Mouse (Mus musculus) ES-Bruce4 (cell line): Measurements from ENCODE around the gene Pdhb. TPM values are rescaled to one million over a fixed set of nuclear protein-coding genes. Genes with fewer than 3 reads are reported as not detected.
A peak's percentile ranks its signal among the peaks of the same experiment; 100 is the strongest.

Experiments used
- H3K27ac ChIP-seq: 2 replicates; pipeline ENCODE4 v1.5.1; 2012; ENCODE audit warnings: low read length, inconsistent platforms; ENCODE audit not compliant: insufficient read depth
- H3K27me3 ChIP-seq: 2 replicates; pipeline ENCODE4 v1.6.1; 2012; ENCODE audit warnings: mild to moderate bottlenecking, low read length, inconsistent platforms; ENCODE audit not compliant: control insufficient read depth, poor library complexity, insufficient read depth, severe bottlenecking
- H3K36me3 ChIP-seq: 2 replicates; pipeline ENCODE4 v1.6.1; 2012; ENCODE audit warnings: inconsistent platforms, mild to moderate bottlenecking, low read length, moderate library complexity; ENCODE audit not compliant: control insufficient read depth, poor library complexity, insufficient read depth, severe bottlenecking
- H3K4me1 ChIP-seq: one replicate; pipeline ENCODE4 v1.8.1; 2011; ENCODE audit warnings: low read length; ENCODE audit not compliant: control insufficient read depth, insufficient read depth
- H3K4me3 ChIP-seq: 2 replicates; pipeline ENCODE4 v1.5.1; 2011; ENCODE audit warnings: low read depth, mild to moderate bottlenecking, low read length
- H3K9ac ChIP-seq: 2 replicates; pipeline ENCODE4 v1.6.1; 2012; ENCODE audit warnings: low read depth, mild to moderate bottlenecking, inconsistent platforms; ENCODE audit not compliant: poor library complexity, severe bottlenecking
- H3K9me3 ChIP-seq: replicated peaks from 2 replicates; pipeline ENCODE4 v1.6.1; 2012; ENCODE audit warnings: mild to moderate bottlenecking, low read length, inconsistent platforms; ENCODE audit not compliant: control insufficient read depth, poor library complexity, insufficient read depth, severe bottlenecking
- CTCF ChIP-seq: IDR thresholded peaks from one replicate; pipeline ENCODE4 v1.8.1; 2011; ENCODE audit warnings: low read depth, low read length
- EP300 ChIP-seq: IDR thresholded peaks from 2 replicates; pipeline ENCODE4 v1.6.1; 2011; ENCODE audit warnings: low read depth, low read length; ENCODE audit not compliant: insufficient read depth
- POLR2A ChIP-seq: IDR thresholded peaks from one replicate; pipeline ENCODE4 v1.8.1; 2011; ENCODE audit warnings: low read length; ENCODE audit not compliant: insufficient read depth
- polyA plus RNA-seq: library from polyadenylated mRNA; stranded (reverse); fragments of >200 nt; gene quantifications from 2 replicates; pipeline ENCODE4 v1.2.4, GENCODE M21; 2011; ENCODE audit warnings: low read depth; ENCODE audit not compliant: missing spikeins, insufficient read depth, insufficient read length

Gene Pdhb
- polyA plus RNA-seq = 167 and 168 TPM in 2 replicates

- H3K36me3 ChIP-seq = peaks cover 19% of the 10 kb centered on the region
- H3K9ac ChIP-seq = peak within 1 kb of the TSS; percentile 84
- peak within 1 kb of the TSS; percentile 57 for H3K27ac ChIP-seq
- no peaks in the 10 kb centered on the region for H3K27me3 ChIP-seq
- no peaks in the 10 kb centered on the region; the same call in 1 of the 2 replicates for H3K9me3 ChIP-seq
- H3K4me1 ChIP-seq = no peaks in the 10 kb centered on the region
- peak within 1 kb of the TSS; percentile 83 for H3K4me3 ChIP-seq
- TF ChIP-seq EP300 (peak; percentile 73; the same call in 1 of the 2 replicates), POLR2A (peak; percentile 58), CTCF (no peak)
Measured at GRCm38 (mm10) chr14:8172507-8173410, at the start of gene Pdhb. Gene Pdhb, minus strand, starts transcription at chr14:8173025.

- no peak overlapping the region for H3K27ac ChIP-seq
Measured at GRCm38 (mm10) chr14:8222561-8222960, 49.7 kb upstream of the Pdhb start.

GRCm38 (mm10) chr14:8220912-8221311 is 48.1 kb upstream of the Pdhb start:
- peaks cover 1% of the 10 kb centered on the region for H3K4me1 ChIP-seq
- no peak overlapping the region for H3K27ac ChIP-seq
- H3K36me3 ChIP-seq = peaks cover 21% of the 10 kb centered on the region
- H3K4me3 ChIP-seq = no peak overlapping the region
- no peak overlapping the region for H3K9ac ChIP-seq
- H3K9me3 ChIP-seq = no peaks in the 10 kb centered on the region
- no peaks in the 10 kb centered on the region for H3K27me3 ChIP-seq
- TF ChIP-seq CTCF (no peak), POLR2A (no peak), EP300 (no peak)

More at GRCm38 (mm10) chr14:8222561-8222960, 49.7 kb upstream of the Pdhb start:
- H3K9me3 ChIP-seq = no peaks in the 10 kb centered on the region
- peaks cover 21% of the 10 kb centered on the region for H3K36me3 ChIP-seq
- H3K9ac ChIP-seq = no peak overlapping the region
- TF ChIP-seq CTCF (no peak), EP300 (no peak), POLR2A (no peak)
- peaks cover 1% of the 10 kb centered on the region for H3K4me1 ChIP-seq
- no peaks in the 10 kb centered on the region for H3K27me3 ChIP-seq
- H3K4me3 ChIP-seq = no peak overlapping the region

GRCm38 (mm10) chr14:8220306-8220705 is 47.5 kb upstream of the Pdhb start:
- no peak overlapping the region for H3K4me3 ChIP-seq
- TF ChIP-seq POLR2A (no peak), EP300 (no peak), CTCF (peak; percentile 59)

GRCm38 (mm10) chr14:8219876-8220275 is 47.1 kb upstream of the Pdhb start:
- no peaks in the 10 kb centered on the region for H3K27me3 ChIP-seq
- H3K4me3 ChIP-seq = no peak overlapping the region
- H3K9ac ChIP-seq = no peak overlapping the region
- no peak overlapping the region for H3K27ac ChIP-seq
- no peaks in the 10 kb centered on the region for H3K9me3 ChIP-seq
- TF ChIP-seq POLR2A (no peak), CTCF (no peak), EP300 (no peak)
- H3K36me3 ChIP-seq = peaks cover 21% of the 10 kb centered on the region
- peaks cover 1% of the 10 kb centered on the region for H3K4me1 ChIP-seq

More at GRCm38 (mm10) chr14:8220306-8220705, 47.5 kb upstream of the Pdhb start:
- Histone ChIP-seq H3K27ac (no peak overlapping the region), H3K27me3 (no peaks in the 10 kb centered on the region), H3K9ac (no peak overlapping the region), H3K9me3 (no peaks in the 10 kb centered on the region), H3K36me3 (peaks cover 21% of the 10 kb centered on the region), H3K4me1 (peaks cover 1% of the 10 kb centered on the region)

- Histone ChIP-seq H3K27ac (peak overlapping the region; percentile 93), H3K4me1 (peaks cover 1% of the 10 kb centered on the region), H3K9me3 (no peaks in the 10 kb centered on the region), H3K36me3 (peaks cover 19% of the 10 kb centered on the region), H3K27me3 (no peaks in the 10 kb centered on the region), H3K4me3 (no peak overlapping the region), H3K9ac (peak overlapping the region; percentile 38)
- TF ChIP-seq CTCF = no peak
- no peak for TF ChIP-seq EP300
- TF ChIP-seq POLR2A = no peak
Measured at GRCm38 (mm10) chr14:8218730-8219380, 46.0 kb upstream of the Pdhb start.
